Mouse (Mus musculus) hindbrain, embryonic 16.5 days (tissue): ENCODE results near the gene Tlr9. TPM values are rescaled to one million over a fixed set of nuclear protein-coding genes. Genes with fewer than 3 reads are reported as not detected.

Experiments
- ATAC-seq: fragments of 200-750 bp; cut with Nextera tagmentation; 2 replicates; pipeline ENCODE4 v1.8.0; 2017; ENCODE audit warnings: moderate TSS enrichment, moderate library complexity
- H3K27ac ChIP-seq: fragments of 300-500 bp; sonication (generic); 2 replicates; pipeline ENCODE4 v1.5.1; 2014; ENCODE audit warnings: low read depth, mild to moderate bottlenecking, control low read depth, low read length, moderate library complexity
- H3K27me3 ChIP-seq: fragments of 300-500 bp; sonication (generic); replicated peaks from 2 replicates; pipeline ENCODE4 v1.6.1; 2014; ENCODE audit warnings: low read length; ENCODE audit not compliant: control insufficient read depth, insufficient read depth
- H3K36me3 ChIP-seq: fragments of 300-500 bp; sonication (generic); 2 replicates; pipeline ENCODE4 v1.6.1; 2014; ENCODE audit warnings: mild to moderate bottlenecking, low read length, moderate library complexity, mixed read lengths; ENCODE audit not compliant: control insufficient read depth, insufficient read depth
- H3K4me1 ChIP-seq: fragments of 300-500 bp; sonication (generic); 2 replicates; pipeline ENCODE4 v1.6.1; 2014; ENCODE audit warnings: low read depth, low read length; ENCODE audit not compliant: control insufficient read depth, insufficient read depth
- H3K4me2 ChIP-seq: fragments of 300-500 bp; sonication (generic); 2 replicates; pipeline ENCODE4 v1.6.1; 2014; ENCODE audit warnings: mild to moderate bottlenecking, low read length, control low read depth, moderate library complexity
- H3K4me3 ChIP-seq: fragments of 300-500 bp; sonication (generic); 2 replicates; pipeline ENCODE4 v1.5.1; 2014; ENCODE audit warnings: mild to moderate bottlenecking, low read length, control low read depth, moderate library complexity
- H3K9ac ChIP-seq: fragments of 300-500 bp; sonication (generic); 2 replicates; pipeline ENCODE4 v1.6.1; 2014; ENCODE audit warnings: low read depth, mild to moderate bottlenecking, control low read depth, low read length, moderate library complexity
- H3K9me3 ChIP-seq: fragments of 300-500 bp; sonication (generic); 2 replicates; pipeline ENCODE4 v1.6.1; 2014; ENCODE audit warnings: mild to moderate bottlenecking, low read length, moderate library complexity; ENCODE audit not compliant: control insufficient read depth
- WGBS: fragments of 180-500 bp; shearing (Covaris S2); extraction: QIAGEN DNeasy Blood & Tissue Kit; methylation state at CpG from one replicate; pipeline ENCODE4 v1.1.7; 2014; 5-methylcytosine and 5-hydroxymethylcytosine counted together
- polyA plus RNA-seq: library from polyadenylated mRNA; unstranded; fragments of >200 nt; fragmentation: Nextera tagmentation; extraction: Ambion mirVana; gene quantifications from 2 replicates; pipeline ENCODE4 v1.2.1, GENCODE M21; 2015

Tlr9 gene
- polyA plus RNA-seq, 1 experiment from 2014 or later = 0.04 TPM

- no peaks in the 10 kb centered on the region for H3K9me3 ChIP-seq
- no peak for ATAC-seq
- H3K36me3 ChIP-seq = peaks cover 45% of the 10 kb centered on the region
- no peak overlapping the region for H3K4me2 ChIP-seq
- H3K4me3 ChIP-seq = no peak overlapping the region
- H3K27me3 ChIP-seq = no peaks in the 10 kb centered on the region
- 81% methylated on average over 1 of the region's 1 CpGs for WGBS
- no peak overlapping the region for H3K27ac ChIP-seq
- peaks cover 5% of the 10 kb centered on the region; the same call in 1 of the 2 replicates for H3K4me1 ChIP-seq
- no peak overlapping the region for H3K9ac ChIP-seq
These were observed 31.0 kb upstream of the Tlr9 start for GRCm38 (mm10) chr9:106191355-106191754.

- no peak overlapping the region for H3K4me2 ChIP-seq
- H3K36me3 ChIP-seq = peaks cover 39% of the 10 kb centered on the region
- no peak overlapping the region for H3K27ac ChIP-seq
- ATAC-seq = no peak
- no peaks in the 10 kb centered on the region for H3K9me3 ChIP-seq
- no peak overlapping the region for H3K4me3 ChIP-seq
- no peaks in the 10 kb centered on the region for H3K27me3 ChIP-seq
- peaks cover 5% of the 10 kb centered on the region; the same call in 1 of the 2 replicates for H3K4me1 ChIP-seq
- 93% methylated on average over 8 of the region's 8 CpGs for WGBS
- H3K9ac ChIP-seq = no peak overlapping the region
These were observed 30.4 kb upstream of the Tlr9 start for GRCm38 (mm10) chr9:106192024-106192423.

- Histone ChIP-seq H3K4me1 (peaks cover 5% of the 10 kb centered on the region; the same call in 1 of the 2 replicates), H3K4me3 (no peak overlapping the region), H3K4me2 (no peak overlapping the region), H3K9ac (no peak overlapping the region), H3K9me3 (no peaks in the 10 kb centered on the region), H3K36me3 (peaks cover 33% of the 10 kb centered on the region), H3K27ac (peak overlapping the region; percentile 12; the same call in 1 of the 2 replicates), H3K27me3 (no peaks in the 10 kb centered on the region)
- ATAC-seq = no peak
- 85% methylated on average over 1 of the region's 1 CpGs for WGBS
These were observed 29.4 kb upstream of the Tlr9 start for GRCm38 (mm10) chr9:106192998-106193397.

- H3K4me1 ChIP-seq = peaks cover 6% of the 10 kb centered on the region
- no peak overlapping the region for H3K9ac ChIP-seq
- 93% methylated on average over 8 of the region's 8 CpGs for WGBS
- no peak overlapping the region for H3K4me2 ChIP-seq
- H3K27me3 ChIP-seq = no peaks in the 10 kb centered on the region
- H3K9me3 ChIP-seq = no peaks in the 10 kb centered on the region
- H3K4me3 ChIP-seq = no peak overlapping the region
- no peak for ATAC-seq
- H3K36me3 ChIP-seq = peaks cover 23% of the 10 kb centered on the region
- no peak overlapping the region; the same call in 1 of the 2 replicates for H3K27ac ChIP-seq
These were observed 28.2 kb upstream of the Tlr9 start for GRCm38 (mm10) chr9:106193930-106194807.

- Histone ChIP-seq H3K36me3 (peaks cover 8% of the 10 kb centered on the region), H3K9me3 (no peaks in the 10 kb centered on the region), H3K9ac (no peak overlapping the region), H3K4me2 (peak overlapping the region; percentile 6; the same call in 1 of the 2 replicates), H3K4me3 (no peak overlapping the region), H3K4me1 (peaks cover 11% of the 10 kb centered on the region), H3K27ac (peak overlapping the region; percentile 53; the same call in 1 of the 2 replicates), H3K27me3 (no peaks in the 10 kb centered on the region)
- WGBS = 77% methylated on average over 8 of the region's 8 CpGs
- peak; percentile 61 for ATAC-seq
These were observed 26.7 kb upstream of the Tlr9 start for GRCm38 (mm10) chr9:106195693-106196092.

GRCm38 (mm10) chr9:106197081-106197713 lies 25.2 kb upstream of the Tlr9 start:
- H3K27me3 ChIP-seq = no peaks in the 10 kb centered on the region
- no peak overlapping the region for H3K4me2 ChIP-seq
- no peaks in the 10 kb centered on the region for H3K9me3 ChIP-seq
- no peak overlapping the region for H3K9ac ChIP-seq
- peaks cover 14% of the 10 kb centered on the region for H3K4me1 ChIP-seq
- no peaks in the 10 kb centered on the region for H3K36me3 ChIP-seq
- H3K27ac ChIP-seq = no peak overlapping the region
- no peak overlapping the region for H3K4me3 ChIP-seq
- 90% methylated on average over 3 of the region's 3 CpGs for whole genome bisulfite sequencing
- no peak for ATAC-seq

- H3K27me3 ChIP-seq = no peaks in the 10 kb centered on the region
- no peaks in the 10 kb centered on the region for H3K36me3 ChIP-seq
- no peak for ATAC-seq
- H3K27ac ChIP-seq = no peak overlapping the region
- peaks cover 16% of the 10 kb centered on the region for H3K4me1 ChIP-seq
- WGBS = 93% methylated on average over 9 of the region's 9 CpGs
- no peak overlapping the region for H3K9ac ChIP-seq
- H3K4me3 ChIP-seq = no peak overlapping the region
- no peaks in the 10 kb centered on the region for H3K9me3 ChIP-seq
- H3K4me2 ChIP-seq = no peak overlapping the region
These were observed 24.7 kb upstream of the Tlr9 start for GRCm38 (mm10) chr9:106197732-106198131.

GRCm38 (mm10) chr9:106198962-106199458 lies 23.4 kb upstream of the Tlr9 start:
- H3K27me3 ChIP-seq = no peaks in the 10 kb centered on the region
- H3K9me3 ChIP-seq = no peaks in the 10 kb centered on the region
- H3K4me2 ChIP-seq = peak overlapping the region; percentile 77
- peak; percentile 24 for ATAC-seq
- WGBS = under 1% methylated on average over 40 of the region's 51 CpGs
- H3K27ac ChIP-seq = no peak overlapping the region; the same call in 1 of the 2 replicates
- no peaks in the 10 kb centered on the region for H3K36me3 ChIP-seq
- H3K4me3 ChIP-seq = peak overlapping the region; percentile 59
- H3K9ac ChIP-seq = peak overlapping the region; percentile 77
- peaks cover 22% of the 10 kb centered on the region for H3K4me1 ChIP-seq
